Comparison of ENCODE assay signal across 16 mouse cellular contexts in the genomic region with DNA sequence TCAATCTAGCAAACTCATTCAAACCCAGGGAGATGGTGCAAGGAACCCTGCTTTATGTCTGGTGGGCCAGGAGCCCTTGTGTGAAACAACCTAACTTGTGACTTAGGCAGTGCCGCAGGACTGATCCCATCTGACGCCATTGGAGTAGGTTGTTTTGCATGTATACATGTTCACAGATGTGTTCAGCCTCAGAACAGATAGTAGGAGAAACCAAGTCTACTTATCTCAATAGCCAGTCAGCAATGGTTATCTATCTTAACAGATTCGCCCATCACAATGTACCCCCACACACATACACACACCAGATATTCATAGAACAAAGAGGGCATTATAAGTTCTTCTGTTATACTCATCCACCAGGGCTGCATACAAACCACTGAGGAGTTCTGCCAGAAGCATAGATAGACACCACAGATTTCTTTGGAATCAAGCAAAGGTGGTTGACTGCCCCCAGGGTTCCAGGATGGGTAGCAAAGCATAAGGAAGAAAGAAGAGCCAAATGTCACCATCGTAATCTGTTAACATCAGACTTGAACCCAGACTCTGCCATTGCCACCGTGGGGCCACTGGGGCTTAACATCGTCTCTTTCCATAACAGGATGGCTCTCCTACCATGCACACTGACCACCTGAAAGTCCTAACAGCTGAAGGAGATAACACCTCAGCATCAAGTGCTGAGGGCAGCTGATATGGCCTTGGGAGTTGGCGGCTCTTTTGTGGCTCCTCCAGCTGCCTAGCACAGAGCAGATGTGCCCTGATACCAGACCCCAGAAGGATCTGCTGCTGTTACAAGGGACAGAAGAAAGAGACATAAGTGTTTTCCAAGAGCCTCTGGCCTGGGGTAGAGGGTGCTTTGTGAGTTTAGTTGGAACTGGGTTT.
DNase-seq lines count a peak whose midpoint lies in the region; ATAC-seq and TF ChIP-seq lines count a peak whose summit lies in the region.
"Had no signal": no experiment of that assay in that cellular context is flagged by ENCODE, and none has a peak within 500 bp of the region (broad histone marks: within the 10 kb centered on the region; RNA-seq: fewer than 3 reads in every experiment).

No protein-coding gene starts in this region.

- peaks cover 38% of the 10 kb centered on the region for H3K4me1 ChIP-seq in liver, postnatal 0 days (ENCODE audit: insufficient read depth)
- H3K4me1 ChIP-seq: limb, embryonic 15.5 days; neural tube, embryonic 15.5 days had no signal

- H3K27me3 ChIP-seq in liver, postnatal 0 days (ENCODE audit: insufficient read depth, low read length), result no peaks in the 10 kb centered on the region
- H3K27me3 ChIP-seq: hindbrain, embryonic 13.5 days; limb, embryonic 15.5 days; neural tube, embryonic 15.5 days had no signal

- 54% methylated on average over 7 of the region's 7 CpGs for WGBS in liver, postnatal 0 days (ENCODE audit: insufficient replicate concordance)

- no peaks in the 10 kb centered on the region; the same call in 1 of the 2 replicates for H3K36me3 ChIP-seq in liver, postnatal 0 days (replicated peaks; ENCODE audit: insufficient read depth, low read length)
- H3K36me3 ChIP-seq: hindbrain, embryonic 13.5 days; limb, embryonic 15.5 days; neural tube, embryonic 15.5 days had no signal

- ATAC-seq in erythroblast, adult 5-6 weeks (replicated peaks; ENCODE audit: low FRiP score, poor library complexity, severe bottlenecking), result peak; percentile 85
- peak; percentile 95 for ATAC-seq in liver, postnatal 0 days

- H3K9ac ChIP-seq in liver, postnatal 0 days (replicated peaks), result no peak overlapping the region
- H3K9ac ChIP-seq: hindbrain, embryonic 13.5 days; limb, embryonic 15.5 days; neural tube, embryonic 15.5 days had no signal

- peak; percentile 98 for TF ChIP-seq EP300 in liver, postnatal 0 days (IDR thresholded peaks at IDR 0.05; ENCODE audit: low read depth)

- DNase-seq in embryo, embryonic 11.5 days (ENCODE audit: low read depth, low spot score), result peak; percentile 11
- no peak for DNase-seq in embryo, embryonic 11 days
- DNase-seq in 416B (ENCODE audit: low read depth), result peak; percentile 76
- peak; percentile 60 for DNase-seq in liver, postnatal 0 days
- no peak for DNase-seq in retina, postnatal 1 day
- no peak for DNase-seq in adrenal gland, adult (ENCODE audit: inconsistent age in 2 of 2, low spot score in 1 of 2)
- DNase-seq in adrenal gland, adult 8-10 months, result no peak
- DNase-seq: heart, adult 2 months; kidney, adult 8-10 months; lung, postnatal 4 days; thymus, postnatal 25 days had no signal

- no peaks in the 10 kb centered on the region for H3K9me3 ChIP-seq in liver, postnatal 0 days (ENCODE audit: low read length)
- H3K9me3 ChIP-seq: hindbrain, embryonic 13.5 days; limb, embryonic 15.5 days; neural tube, embryonic 15.5 days had no signal

- H3K4me2 ChIP-seq in liver, postnatal 0 days (ENCODE audit: low read depth, low read length), result peak overlapping the region; percentile 54
- H3K4me2 ChIP-seq: hindbrain, embryonic 13.5 days; limb, embryonic 15.5 days; neural tube, embryonic 15.5 days had no signal

- no peak overlapping the region for H3K4me3 ChIP-seq in liver, postnatal 0 days (ENCODE audit: low read depth, low read length)
- H3K4me3 ChIP-seq: heart, adult 2 months; hindbrain, embryonic 13.5 days; left cerebral cortex, adult 2 months; limb, embryonic 15.5 days; neural tube, embryonic 15.5 days had no signal

- TF ChIP-seq CTCF in liver, postnatal 0 days (IDR thresholded peaks at IDR 0.05; ENCODE audit: low read depth), result no peak

- peak overlapping the region; percentile 51 for H3K27ac ChIP-seq in liver, postnatal 0 days (ENCODE audit: low read depth)
- H3K27ac ChIP-seq: heart, adult 2 months; hindbrain, embryonic 13.5 days; left cerebral cortex, adult 2 months; limb, embryonic 15.5 days; neural tube, embryonic 15.5 days had no signal

Comparison
In these comparisons a context has a peak if more than half of its experiments do, and no peak if none do; other contexts are left out.
1. DNase-seq: peak in embryo, embryonic 11.5 days (single experiment), 416B (single experiment) and liver, postnatal 0 days (single experiment); none in embryo, embryonic 11 days (single experiment), retina, postnatal 1 day (single experiment), adrenal gland, adult (0 of 2) and adrenal gland, adult 8-10 months (single experiment).